In the genomic region with DNA sequence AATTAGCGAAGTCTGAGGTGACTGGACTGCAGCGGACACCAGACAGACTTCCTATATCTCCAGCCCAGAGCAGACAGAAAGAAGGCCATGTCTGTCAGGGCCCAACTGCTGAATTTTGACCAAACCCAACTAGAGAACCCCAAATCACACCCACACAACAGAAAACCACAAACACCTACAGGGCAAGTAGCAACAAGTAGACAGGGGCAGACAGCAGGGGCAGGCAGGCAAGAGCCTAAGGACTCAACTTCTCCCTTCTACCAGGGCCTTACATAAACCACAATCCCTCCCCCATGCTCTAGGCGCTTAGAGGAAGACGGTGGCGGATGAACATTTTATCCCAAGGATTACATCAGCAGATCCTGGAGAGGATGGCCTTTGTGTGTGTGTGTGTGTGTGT, we compare ENCODE assay signal across 20 mouse cellular contexts. TPM values are rescaled to one million over a fixed set of nuclear protein-coding genes. Genes with fewer than 3 reads are reported as not detected.
A peak's percentile ranks its signal among the peaks of the same experiment; 100 is the strongest.
DNase-seq lines count a peak whose midpoint lies in the region; TF ChIP-seq lines count a peak whose summit lies in the region.
"Had no signal": no experiment of that assay in that cellular context is flagged by ENCODE, and none has a peak within 500 bp of the region (broad histone marks: within the 10 kb centered on the region; RNA-seq: fewer than 3 reads in every experiment).

No protein-coding gene starts in this region.

- H3K79me2 ChIP-seq in heart, adult 2 months (replicated peaks; ENCODE audit: control insufficient read depth, insufficient read depth, low read length), result no peaks in the 10 kb centered on the region

- 79% methylated on average over 5 of the region's 5 CpGs for WGBS in heart, adult 2 months

- intact Hi-C loops in heart, adult 2 months (cut with DNase I), result no loop called here

- H3K27ac ChIP-seq in heart, adult 2 months, result peak overlapping the region; percentile 23; the same call in 1 of the 2 replicates
- H3K27ac ChIP-seq in bone marrow macrophage, adult 2 months (ENCODE audit: insufficient read depth, low read depth, low read length), result peak overlapping the region; percentile 99
- H3K27ac ChIP-seq: embryonic facial prominence, embryonic 10.5 days; forebrain, embryonic 10.5 days; hindbrain, embryonic 12.5 days; limb, embryonic 10.5 days; midbrain, embryonic 10.5 days had no signal

- no peaks in the 10 kb centered on the region for H3K27me3 ChIP-seq in heart, adult 2 months (ENCODE audit: control insufficient read depth, insufficient read depth, low read length)
- H3K27me3 ChIP-seq: hindbrain, embryonic 12.5 days; Patski had no signal

- no peak for DNase-seq in heart, adult 2 months
- DNase-seq in heart, adult 8-10 months (ENCODE audit: low spot score), result no peak
- DNase-seq in 416B (ENCODE audit: low read depth), result peak; percentile 68
- peak; percentile 46 to 55 for DNase-seq in lung, postnatal 4 days
- DNase-seq in ovary, postnatal 14 days (ENCODE audit: low spot score), result no peak
- no peak for DNase-seq in adrenal gland, adult 8-10 months
- no peak for DNase-seq in cerebellum, adult 9-11 months
- DNase-seq: adrenal gland, postnatal 25 days; cerebellum, adult 18-20 months; gastrocnemius, postnatal 14 days; kidney, adult 18-20 months; right cerebral cortex, adult 18-20 months; thymus, postnatal 14 days had no signal

- H3K9ac ChIP-seq in heart, adult 2 months (ENCODE audit: low read depth, low read length), result no peak overlapping the region
- H3K9ac ChIP-seq: hindbrain, embryonic 12.5 days had no signal

- TF ChIP-seq EP300 in heart, adult 2 months (IDR thresholded peaks at IDR 0.05; ENCODE audit: insufficient read depth, low read depth, low read length), result no peak

- H3K4me1 ChIP-seq in heart, adult 2 months (ENCODE audit: control insufficient read depth, insufficient read depth, low read length), result peaks cover 11% of the 10 kb centered on the region
- peaks cover 79% of the 10 kb centered on the region for H3K4me1 ChIP-seq in bone marrow macrophage, adult 2 months (ENCODE audit: control insufficient read depth, insufficient read depth, low read length)
- H3K4me1 ChIP-seq: embryonic facial prominence, embryonic 10.5 days; hindbrain, embryonic 12.5 days; limb, embryonic 10.5 days had no signal

- no peak for TF ChIP-seq POLR2A in heart, adult 2 months (IDR thresholded peaks at IDR 0.05; ENCODE audit: insufficient read depth, low read depth, low read length)
- no peak for TF ChIP-seq POLR2A in bone marrow macrophage, adult 2 months (IDR thresholded peaks at IDR 0.05; ENCODE audit: borderline replicate concordance, low read depth, low read length)

- TF ChIP-seq CTCF in heart, adult 2 months (IDR thresholded peaks at IDR 0.05), result no peak
- no peak for TF ChIP-seq CTCF in bone marrow macrophage, adult 2 months (IDR thresholded peaks at IDR 0.05; ENCODE audit: low read depth, low read length)

- H3K36me3 ChIP-seq in heart, adult 2 months (ENCODE audit: control insufficient read depth, insufficient read depth, low read length), result peaks cover 7% of the 10 kb centered on the region
- H3K36me3 ChIP-seq: embryonic facial prominence, embryonic 10.5 days; forebrain, embryonic 10.5 days; hindbrain, embryonic 12.5 days; limb, embryonic 10.5 days; midbrain, embryonic 10.5 days had no signal

- no peak overlapping the region for H3K4me3 ChIP-seq in heart, adult 2 months
- no peak overlapping the region for H3K4me3 ChIP-seq in bone marrow macrophage, adult 2 months (ENCODE audit: insufficient read depth, low read length)
- H3K4me3 ChIP-seq: embryonic facial prominence, embryonic 10.5 days; forebrain, embryonic 10.5 days; hindbrain, embryonic 12.5 days; limb, embryonic 10.5 days; midbrain, embryonic 10.5 days had no signal

RNA-seq across cellular contexts. Expression of gene S1pr1, which starts 22.5 kb away (rescaled TPM):
- total RNA-seq in heart, adult 2 months (2021), result 10 to 100 TPM; 53.8 to 72.1 TPM
- 67.0 and 90.6 TPM in 2 replicates for polyA plus RNA-seq in heart, adult 2 months (2012; rRNA removed)
- 10 to 100 TPM; 31.9 to 48.9 (median 41.9) TPM for total RNA-seq in heart, adult 8-10 months (2022)
- polyA plus RNA-seq in bone marrow macrophage, adult 2 months (2012; ENCODE audit: insufficient read depth, insufficient read length, missing spikeins), result 48.7 and 58.0 TPM in 2 replicates
- 10 to 100 TPM; 14.7 to 17.5 (median 15.3) TPM for total RNA-seq in adrenal gland, adult 8-10 months (2022)

Comparison
In these comparisons a context has a peak if more than half of its experiments do, and no peak if none do; other contexts are left out.
1. DNase-seq: peak in 416B (single experiment) and lung, postnatal 4 days (2 of 2); none in heart, adult 2 months (0 of 2), heart, adult 8-10 months (single experiment), ovary, postnatal 14 days (single experiment), adrenal gland, adult 8-10 months (single experiment) and cerebellum, adult 9-11 months (single experiment).